Mouse (Mus musculus): ENCODE data around the gene Bcl2l14. TPM values are rescaled to one million over a fixed set of nuclear protein-coding genes. Genes with fewer than 3 reads are reported as not detected.

Gene Bcl2l14
- total RNA-seq, 1 experiment from 2014 or later: 3.0 TPM

DNA sequence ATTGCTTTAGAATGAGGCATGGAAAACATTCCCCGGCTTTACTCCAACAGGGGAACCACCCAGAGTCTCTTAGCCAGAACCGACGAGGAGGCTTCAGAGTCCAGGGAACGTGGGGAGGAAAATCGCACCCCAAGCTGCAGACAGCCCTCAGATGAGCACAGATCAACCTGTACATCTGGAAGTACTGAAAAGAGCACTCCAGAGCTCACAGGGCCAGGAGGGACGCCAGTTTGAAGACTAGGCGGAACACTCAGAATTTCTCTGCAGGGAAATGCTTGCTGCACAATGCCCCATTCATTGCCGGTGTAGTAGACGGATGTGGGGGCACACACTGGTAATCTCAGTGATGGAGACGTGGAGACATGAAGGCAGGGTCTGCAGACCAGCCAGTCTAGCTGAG lies 43.9 kb downstream of the Bcl2l14 start:
- ATAC-seq (replicated peaks; ENCODE audit: low read depth, poor library complexity, severe bottlenecking): no peak

DNA sequence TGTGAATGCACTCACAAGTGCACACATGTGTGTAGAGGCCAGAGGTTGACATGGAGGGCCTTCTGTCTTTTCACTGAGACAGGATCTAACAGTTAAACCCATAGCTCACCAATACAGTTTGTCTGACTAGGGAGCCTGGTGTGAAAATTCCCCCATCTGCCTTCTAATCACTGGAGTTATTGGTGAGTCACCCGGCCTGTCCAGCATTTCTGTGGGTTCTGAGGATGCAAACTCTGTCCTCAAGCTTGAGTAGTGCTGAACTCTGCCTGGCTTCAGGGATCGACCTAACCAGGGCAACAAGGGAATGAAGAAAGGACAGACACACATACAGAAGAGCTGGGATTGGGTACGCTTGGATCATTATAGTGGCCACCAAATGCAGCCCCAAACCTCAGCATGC lies 45.6 kb downstream of the Bcl2l14 start:
- ATAC-seq (replicated peaks; ENCODE audit: low read depth, poor library complexity, severe bottlenecking): no peak

DNA sequence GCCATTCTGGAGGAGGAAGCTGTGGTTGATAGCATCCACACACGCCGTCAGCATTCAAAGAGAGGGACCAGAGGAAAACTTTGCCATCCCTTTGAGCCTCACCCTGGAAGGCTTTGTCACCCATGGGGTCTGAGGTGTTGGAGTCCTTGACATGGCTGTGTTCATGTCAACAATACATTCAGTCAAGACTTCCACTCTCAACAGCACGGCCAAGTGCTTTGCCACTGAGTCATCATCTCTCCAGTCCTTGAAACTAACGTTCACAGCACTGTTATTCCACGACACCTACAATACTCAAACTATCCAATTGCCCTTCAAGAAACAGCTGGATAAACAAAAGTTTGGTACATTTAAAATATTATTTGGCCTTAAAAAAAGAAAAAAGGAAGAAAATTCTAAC lies 46.1 kb downstream of the Bcl2l14 start:
- no peak for ATAC-seq (replicated peaks; ENCODE audit: low read depth, poor library complexity, severe bottlenecking)

DNA sequence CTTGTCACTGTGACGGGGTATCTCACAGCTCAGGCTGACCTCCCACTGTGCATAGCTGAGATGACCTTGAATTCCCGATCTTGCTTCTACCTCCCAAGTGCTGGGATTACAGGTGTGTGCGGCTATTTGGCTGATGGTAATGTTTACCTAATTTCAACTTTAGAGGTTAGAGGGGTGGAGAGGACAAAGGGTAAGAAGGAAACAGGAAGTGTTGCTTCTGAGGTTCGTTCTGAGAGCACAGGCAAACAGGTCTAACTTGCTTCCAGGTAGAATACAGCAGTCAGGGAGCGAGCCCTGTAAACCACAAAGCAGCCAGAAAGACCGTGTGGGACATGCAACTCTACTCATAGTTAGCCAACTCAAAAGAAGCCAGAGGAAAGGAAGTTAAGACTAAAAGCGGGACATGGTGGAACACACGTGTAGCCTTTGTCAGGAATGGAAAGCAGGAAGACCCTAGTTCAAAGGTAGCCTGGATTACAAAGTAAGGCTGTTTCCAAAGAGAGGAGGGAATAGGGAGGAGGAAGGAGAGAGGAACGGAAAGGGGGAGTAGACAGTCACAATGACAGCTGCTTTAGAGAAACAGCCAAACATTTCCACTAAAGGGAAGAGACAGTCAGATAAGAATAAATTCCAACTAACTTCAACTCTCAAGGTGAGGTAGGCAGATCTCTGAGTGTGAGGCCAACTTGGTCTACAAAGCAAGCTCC lies 47.2 kb downstream of the Bcl2l14 start:
- ATAC-seq (replicated peaks; ENCODE audit: low read depth, poor library complexity, severe bottlenecking): no peak

DNA sequence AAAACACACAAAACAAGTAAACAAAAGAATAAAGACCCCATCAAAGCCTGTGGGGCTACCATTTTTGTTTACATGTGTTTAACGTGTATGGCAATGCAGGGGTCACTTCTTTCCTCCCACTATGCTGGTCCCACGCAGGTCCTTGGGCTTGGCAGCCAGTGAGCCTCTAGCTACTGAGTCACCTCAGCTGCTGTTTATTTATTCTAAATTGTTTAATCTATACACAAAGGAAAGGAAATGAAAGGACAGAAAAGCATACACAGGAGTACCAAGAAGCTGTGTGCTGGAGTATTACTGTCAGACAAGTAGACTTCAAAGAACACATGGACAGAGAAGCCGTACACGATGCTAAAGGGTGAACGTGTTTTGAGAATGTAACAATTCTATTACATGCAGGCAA lies 47.8 kb downstream of the Bcl2l14 start:
- no peak for ATAC-seq (replicated peaks; ENCODE audit: low read depth, poor library complexity, severe bottlenecking)

DNA sequence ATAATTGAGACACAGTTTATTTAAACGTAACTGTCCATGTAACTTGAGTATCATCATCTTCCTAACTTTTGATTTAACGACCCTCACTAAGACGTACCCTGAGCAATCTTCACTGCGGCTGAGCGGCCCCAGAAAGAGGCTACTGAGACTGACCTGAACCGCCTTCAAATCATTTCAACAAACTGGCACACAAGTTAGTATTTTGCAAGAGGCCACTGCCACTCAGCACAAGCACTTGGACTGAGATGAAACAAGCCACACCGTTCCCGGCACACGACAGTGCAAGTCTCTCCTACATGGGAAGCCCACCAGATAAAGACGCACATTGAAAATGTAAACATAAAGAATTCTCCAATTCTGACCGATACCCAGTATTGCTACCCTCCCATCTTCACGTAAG lies 52.3 kb downstream of the Bcl2l14 start:
- ATAC-seq (replicated peaks; ENCODE audit: low read depth, poor library complexity, severe bottlenecking): no peak

DNA sequence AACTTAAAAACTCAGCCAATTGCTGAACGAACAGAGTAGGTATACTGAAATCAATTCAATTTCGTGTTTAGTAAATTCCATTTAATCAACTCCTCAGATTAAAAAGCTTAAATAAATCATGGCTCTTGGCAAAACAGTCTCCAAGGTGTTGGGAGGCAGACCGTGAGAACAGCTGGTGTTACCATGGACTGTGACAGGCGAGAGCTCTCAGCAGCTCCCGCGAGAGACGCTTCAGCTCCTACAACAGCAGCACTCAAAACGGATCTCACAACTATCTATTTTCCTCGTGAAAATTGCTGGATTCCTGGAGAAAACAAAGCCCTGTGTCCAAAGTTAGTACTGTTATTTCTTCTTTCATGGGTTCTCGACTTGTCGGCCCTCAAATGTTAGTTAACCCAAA lies 53.8 kb downstream of the Bcl2l14 start:
- ATAC-seq (replicated peaks; ENCODE audit: low read depth, poor library complexity, severe bottlenecking): no peak

GRCm38 (mm10) chr6:134450661-134451119 lies 54.6 kb downstream of the Bcl2l14 start:
- ATAC-seq (replicated peaks; ENCODE audit: low read depth, poor library complexity, severe bottlenecking): no peak

DNA sequence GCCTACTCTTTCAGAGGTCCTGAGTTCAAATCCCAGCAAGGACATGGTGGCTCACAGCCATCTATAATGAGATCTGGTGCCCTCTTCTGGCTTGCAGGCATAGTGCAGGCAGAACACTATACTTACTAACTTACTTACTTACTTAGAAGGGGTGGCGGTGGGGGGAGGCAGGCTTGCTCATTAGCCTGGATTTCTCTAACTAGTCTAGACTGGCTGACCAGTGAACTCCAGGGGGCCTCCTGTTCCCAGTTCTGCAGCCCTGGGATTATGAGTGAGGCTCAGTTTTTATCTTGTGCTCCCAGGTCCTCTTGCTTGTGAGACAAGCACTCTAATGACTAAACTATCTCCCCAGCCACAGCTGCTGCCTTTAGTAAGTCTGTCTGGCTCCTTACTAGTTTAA lies 58.0 kb downstream of the Bcl2l14 start:
- ATAC-seq (replicated peaks; ENCODE audit: low read depth, poor library complexity, severe bottlenecking): no peak; the same call in 1 of the 2 replicates

DNA sequence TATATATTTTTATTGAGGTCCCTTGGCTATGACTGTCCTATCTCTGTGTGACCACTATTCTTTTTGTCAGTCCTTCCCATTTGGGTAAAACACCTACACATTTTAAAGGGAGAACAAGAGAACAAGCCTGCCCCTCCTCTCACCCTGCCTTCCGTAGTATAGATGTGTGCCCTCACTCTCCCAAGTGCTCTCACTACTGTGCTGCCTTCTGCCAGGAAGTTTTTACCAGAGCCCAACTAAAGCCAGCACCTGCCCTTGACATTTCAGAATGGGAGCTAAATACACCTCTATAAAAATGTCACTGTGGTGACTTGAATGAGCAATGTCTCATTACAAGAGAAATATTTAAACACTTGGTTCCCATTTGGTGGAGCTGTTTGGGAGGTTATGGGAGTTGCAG lies 62.3 kb downstream of the Bcl2l14 start:
- no peak for ATAC-seq (replicated peaks; ENCODE audit: low read depth, poor library complexity, severe bottlenecking)

GRCm38 (mm10) chr6:134461175-134461574 lies 65.1 kb downstream of the Bcl2l14 start:
- ATAC-seq (replicated peaks; ENCODE audit: low read depth, poor library complexity, severe bottlenecking): no peak

GRCm38 (mm10) chr6:134466671-134467229 lies 70.6 kb downstream of the Bcl2l14 start:
- ATAC-seq (replicated peaks; ENCODE audit: low read depth, poor library complexity, severe bottlenecking): no peak

- ATAC-seq (replicated peaks; ENCODE audit: low read depth, poor library complexity, severe bottlenecking): no peak
Measured at GRCm38 (mm10) chr6:134469297-134469696, 73.2 kb downstream of the Bcl2l14 start.

DNA sequence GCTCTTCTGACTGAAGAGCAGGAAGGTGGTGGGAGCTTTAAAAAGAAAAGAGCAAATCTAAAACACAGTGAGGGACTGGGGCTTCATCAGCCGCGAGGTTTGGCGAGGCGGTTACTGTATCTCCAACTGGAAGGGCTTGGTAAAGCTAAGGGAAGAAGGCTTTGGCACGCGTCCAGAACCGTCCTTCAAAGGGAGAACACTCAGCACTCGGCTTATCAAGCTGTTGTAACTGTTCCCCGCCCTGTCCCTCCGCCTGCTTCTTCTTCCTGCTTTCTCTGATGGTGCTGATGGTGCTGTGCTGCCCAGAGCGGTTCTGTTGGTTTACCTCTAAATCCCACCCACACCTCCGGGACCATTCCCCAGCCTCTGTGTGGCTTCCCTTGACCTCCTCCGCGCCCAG lies 74.7 kb downstream of the Bcl2l14 start:
- peak; percentile 92 for ATAC-seq (replicated peaks; ENCODE audit: low read depth, poor library complexity, severe bottlenecking)

DNA sequence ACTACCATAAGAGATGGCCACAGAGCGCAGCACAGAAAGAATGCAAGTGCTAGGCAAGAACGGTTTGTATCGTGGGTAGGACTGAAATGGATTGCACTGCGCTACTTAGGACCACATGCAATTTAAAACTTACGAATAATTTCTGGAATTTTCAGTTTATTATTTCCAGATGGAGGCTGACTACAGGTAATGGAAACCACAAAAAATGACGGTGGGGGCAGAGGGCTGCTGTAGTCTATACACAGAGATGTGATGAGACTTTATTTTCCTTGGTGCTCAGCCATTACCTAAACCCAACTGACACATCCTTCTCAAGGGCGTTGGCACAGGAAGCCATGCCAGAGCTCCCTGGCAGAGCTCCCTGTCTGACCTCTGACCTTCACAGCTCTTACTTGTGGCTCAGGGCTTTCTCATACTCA lies 77.0 kb downstream of the Bcl2l14 start:
- ATAC-seq (replicated peaks; ENCODE audit: low read depth, poor library complexity, severe bottlenecking): no peak

- ATAC-seq (replicated peaks; ENCODE audit: low read depth, poor library complexity, severe bottlenecking): no peak
Measured at GRCm38 (mm10) chr6:134479481-134479880, 83.4 kb downstream of the Bcl2l14 start.

GRCm38 (mm10) chr6:134486318-134486717 lies 90.2 kb downstream of the Bcl2l14 start:
- ATAC-seq (replicated peaks; ENCODE audit: low read depth, poor library complexity, severe bottlenecking): no peak

Other genes with a start within 250 kb of the Bcl2l14 start
- 56.0 and 56.5 TPM in 2 replicates for gene Lrp6, start 170.6 kb downstream of the Bcl2l14 start, total RNA-seq (2017)
- 4.8 and 6.1 TPM in 2 replicates for gene Mansc1, start 236.2 kb downstream of the Bcl2l14 start, total RNA-seq (2017)
- 12.4 and 13.4 TPM in 2 replicates for gene Borcs5, start 243.2 kb downstream of the Bcl2l14 start, total RNA-seq (2017)

Measured in common myeloid progenitor, adult 5-6 weeks (primary cell).